Mouse (Mus musculus) lung, adult 18-20 months (tissue): Measurements from ENCODE around the gene Ift122.

Experiments used
- DNase-seq, 2 experiments: peaks; one replicate each; pipeline ENCODE4 v3.0.0; 2022; ENCODE audit warnings: mixed read lengths in 2 of 2

The Ift122 gene

GRCm38 (mm10) chr6:115927292-115928242 lies 74.3 kb downstream of the Ift122 start:
- DNase-seq = no peak

GRCm38 (mm10) chr6:115930018-115930417 lies 76.7 kb downstream of the Ift122 start:
- no peak for DNase-seq

- DNase-seq = no peak
Observed at GRCm38 (mm10) chr6:115931639-115932038, 78.4 kb downstream of the Ift122 start, which contains the start of gene Rho. Rho (plus strand) TSS chr6:115931748.

GRCm38 (mm10) chr6:115932391-115932790 lies 79.1 kb downstream of the Ift122 start:
- DNase-seq = no peak

GRCm38 (mm10) chr6:115935544-115935943 lies 82.3 kb downstream of the Ift122 start:
- DNase-seq = no peak

GRCm38 (mm10) chr6:115938011-115938410 lies 84.7 kb downstream of the Ift122 start:
- no peak for DNase-seq

- no peak for DNase-seq
Observed at GRCm38 (mm10) chr6:115938798-115939197, 85.5 kb downstream of the Ift122 start.

- no peak for DNase-seq
Observed at GRCm38 (mm10) chr6:115940603-115941002, 87.3 kb downstream of the Ift122 start.

GRCm38 (mm10) chr6:115941128-115941527 lies 87.9 kb downstream of the Ift122 start:
- no peak for DNase-seq

- DNase-seq = no peak
Observed at GRCm38 (mm10) chr6:115943498-115944427, 90.5 kb downstream of the Ift122 start.

GRCm38 (mm10) chr6:115944638-115945037 lies 91.4 kb downstream of the Ift122 start, which contains the start of gene H1foo:
H1foo (plus strand) TSS chr6:115944938.
- DNase-seq = no peak

GRCm38 (mm10) chr6:115945633-115946032 lies 92.4 kb downstream of the Ift122 start:
- DNase-seq = no peak

- DNase-seq = peak in 1 of 2 experiments; percentile 33
Observed at GRCm38 (mm10) chr6:115946389-115946788, 93.1 kb downstream of the Ift122 start.

GRCm38 (mm10) chr6:115954506-115955074 lies 101.3 kb downstream of the Ift122 start:
- no peak for DNase-seq

GRCm38 (mm10) chr6:115955169-115955568 lies 101.9 kb downstream of the Ift122 start:
- DNase-seq = no peak

- no peak for DNase-seq
Observed at GRCm38 (mm10) chr6:115955664-115956063, 102.4 kb downstream of the Ift122 start.

GRCm38 (mm10) chr6:115956418-115956921 lies 103.2 kb downstream of the Ift122 start:
- DNase-seq = no peak

- DNase-seq = peak; percentile 72 to 79
Observed at GRCm38 (mm10) chr6:115956922-115957601, 103.8 kb downstream of the Ift122 start.

GRCm38 (mm10) chr6:115957681-115958080 lies 104.4 kb downstream of the Ift122 start:
- DNase-seq = no peak

GRCm38 (mm10) chr6:115958445-115958844 lies 105.2 kb downstream of the Ift122 start:
- no peak for DNase-seq

GRCm38 (mm10) chr6:115959151-115959691 lies 106.0 kb downstream of the Ift122 start:
- peak; percentile 87 to 92 for DNase-seq

GRCm38 (mm10) chr6:115960322-115960721 lies 107.1 kb downstream of the Ift122 start:
- no peak for DNase-seq
